7 mouse cellular contexts compared by ENCODE assay signal in the genomic region with DNA sequence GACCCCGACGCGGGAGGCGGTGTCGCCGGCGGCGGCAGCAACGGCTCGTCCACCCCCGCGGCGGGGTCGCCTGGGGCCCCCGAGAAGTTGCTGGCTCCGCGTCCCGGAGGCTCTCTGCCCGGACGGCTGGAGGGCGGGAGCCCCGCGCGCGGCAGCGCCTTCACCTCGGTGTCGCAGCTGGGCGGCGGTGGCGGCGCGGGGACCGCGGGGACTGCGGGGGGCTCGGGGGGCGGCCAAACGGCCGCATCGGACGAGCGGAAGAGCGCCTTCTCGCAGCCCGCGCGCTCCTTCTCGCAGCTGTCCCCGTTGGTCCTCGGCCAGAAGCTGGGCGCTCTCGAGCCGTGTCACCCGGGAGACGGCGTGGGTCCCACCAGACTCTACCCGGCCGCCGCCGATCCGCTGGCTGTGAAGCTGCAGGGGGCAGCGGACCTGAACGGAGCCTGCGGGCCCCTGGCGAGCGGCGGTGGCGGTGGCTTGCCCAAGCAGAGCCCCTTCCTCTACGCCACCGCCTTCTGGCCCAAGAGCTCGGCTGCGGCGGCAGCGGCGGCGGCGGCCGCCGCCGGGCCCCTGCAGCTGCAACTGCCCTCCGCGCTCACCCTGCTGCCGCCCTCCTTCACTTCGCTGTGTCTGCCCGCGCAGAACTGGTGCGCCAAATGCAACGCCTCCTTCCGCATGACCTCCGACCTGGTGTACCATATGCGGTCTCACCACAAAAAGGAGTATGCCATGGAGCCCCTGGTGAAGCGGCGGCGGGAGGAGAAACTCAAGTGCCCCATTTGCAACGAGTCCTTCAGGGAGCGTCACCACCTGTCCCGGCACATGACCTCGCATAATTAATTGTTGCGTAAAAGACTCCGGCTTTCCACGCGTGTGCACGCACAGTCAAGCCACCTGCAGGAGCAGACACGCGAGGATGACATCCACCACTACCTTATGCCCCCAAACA. TPM values are rescaled to one million over a fixed set of nuclear protein-coding genes. Genes with fewer than 3 reads are reported as not detected.
DNase-seq lines count a peak whose midpoint lies in the region; ATAC-seq and TF ChIP-seq lines count a peak whose summit lies in the region.

No protein-coding gene starts in this region.

- peaks cover 100% of the 10 kb centered on the region for H3K27me3 ChIP-seq in limb, embryonic 10.5 days (ENCODE audit: low read depth, poor library complexity, severe bottlenecking)
- no peaks in the 10 kb centered on the region for H3K27me3 ChIP-seq in myocyte (ENCODE audit: control insufficient read depth, insufficient read depth, insufficient read length)

- peak; percentile 55 for ATAC-seq in granulocyte monocyte progenitor cell, adult 5-6 weeks (replicated peaks; ENCODE audit: poor library complexity, severe bottlenecking)

- peak overlapping the region; percentile 63 for H3K4me3 ChIP-seq in limb, embryonic 10.5 days
- H3K4me3 ChIP-seq in myocyte: peak overlapping the region; percentile 19

- peak; percentile 38 for DNase-seq in ovary, postnatal 36 days (ENCODE audit: low spot score)
- no peak for DNase-seq in ovary, postnatal 14 days (ENCODE audit: low spot score)
- DNase-seq in cerebellum, adult 9-11 months: peak; percentile 55
- peak; percentile 73 for DNase-seq in limb, embryonic 10.5 days (ENCODE audit: low spot score)
- no peak for DNase-seq in spleen, postnatal 4 days (ENCODE audit: low spot score in 2 of 2)

- H3K36me3 ChIP-seq in limb, embryonic 10.5 days: no peaks in the 10 kb centered on the region
- H3K36me3 ChIP-seq in myocyte (ENCODE audit: control insufficient read depth, insufficient read depth): no peaks in the 10 kb centered on the region

- peak overlapping the region; percentile 55 for H3K4me2 ChIP-seq in myocyte (ENCODE audit: low read depth)

- no peaks in the 10 kb centered on the region for H3K9me3 ChIP-seq in limb, embryonic 10.5 days (replicated peaks)

- WGBS in limb, embryonic 10.5 days: 1% methylated on average over 103 of the region's 106 CpGs

- H3ac ChIP-seq in myocyte (ENCODE audit: control insufficient read depth, insufficient read length): peak overlapping the region; percentile 32

- peak overlapping the region; percentile 78 for H3K27ac ChIP-seq in limb, embryonic 10.5 days

- peaks cover 38% of the 10 kb centered on the region for H3K4me1 ChIP-seq in limb, embryonic 10.5 days

- no peaks in the 10 kb centered on the region for H3K79me2 ChIP-seq in myocyte (ENCODE audit: control insufficient read depth, insufficient read depth)

- no peak for TF ChIP-seq POLR2A in myocyte (IDR thresholded peaks at IDR 0.05; ENCODE audit: insufficient read length, low read depth)

TF ChIP-seq in myocyte, 11 proteins besides CTCF, POLR2A, EP300 and RAD21:
- TF ChIP-seq MAX (IDR thresholded peaks at IDR 0.05; ENCODE audit: low read depth): no peak
- TF ChIP-seq TCF12 (IDR thresholded peaks at IDR 0.05; ENCODE audit: insufficient read depth, poor library complexity, severe bottlenecking): no peak
- TF ChIP-seq TCF3 (IDR thresholded peaks at IDR 0.05; ENCODE audit: insufficient read length, low read depth): peak; percentile 6
- TF ChIP-seq MYOG (IDR thresholded peaks at IDR 0.05; ENCODE audit: control insufficient read depth in 1 of 3, insufficient read depth in 1 of 3, insufficient read length in 2 of 3, low read depth in 2 of 3): peak in 2 of 3 experiments; percentile 83 to 87
- TF ChIP-seq MYOD1 (IDR thresholded peaks at IDR 0.05; ENCODE audit: control insufficient read depth in 1 of 3, insufficient read length in 2 of 3, low read depth in 2 of 3): peak in 2 of 3 experiments; percentile 77 to 81
- no peak for TF ChIP-seq POLR2AphosphoS2 (IDR thresholded peaks at IDR 0.05; ENCODE audit: insufficient read length, low read depth)
- no peak for TF ChIP-seq USF1 (IDR thresholded peaks at IDR 0.05; ENCODE audit: low read depth)

RNA-seq across cellular contexts. Expression of gene Prdm8, which starts 19.1 kb away (rescaled TPM):
- not detected in 2 replicates for total RNA-seq in granulocyte monocyte progenitor cell, adult 5-6 weeks (2014; fragmentation: Nextera tagmentation)
- total RNA-seq in granulocyte monocyte progenitor cell, adult 5-6 weeks (2017): not detected in 2 replicates
- 0.08 TPM in 1 of 2 replicates, not detected in the other for polyA plus RNA-seq in limb, embryonic 10.5 days (2016; fragmentation: Nextera tagmentation; extraction: Ambion mirVana)
- 1.5 TPM for polyA plus RNA-seq in myocyte (2012; fragmentation: generic; extraction: Trizol)

Comparison
In these comparisons a context has a peak if more than half of its experiments do, and no peak if none do; other contexts are left out.
1. DNase-seq: peak in ovary, postnatal 36 days (single experiment), cerebellum, adult 9-11 months (single experiment) and limb, embryonic 10.5 days (single experiment); none in ovary, postnatal 14 days (single experiment) and spleen, postnatal 4 days (0 of 2).